Mouse (Mus musculus): Measurements from ENCODE around the gene Tfam. TPM values are rescaled to one million over a fixed set of nuclear protein-coding genes. Genes with fewer than 3 reads are reported as not detected.

Tfam gene
- polyA plus RNA-seq, 1 experiment: 5.1 TPM

DNA sequence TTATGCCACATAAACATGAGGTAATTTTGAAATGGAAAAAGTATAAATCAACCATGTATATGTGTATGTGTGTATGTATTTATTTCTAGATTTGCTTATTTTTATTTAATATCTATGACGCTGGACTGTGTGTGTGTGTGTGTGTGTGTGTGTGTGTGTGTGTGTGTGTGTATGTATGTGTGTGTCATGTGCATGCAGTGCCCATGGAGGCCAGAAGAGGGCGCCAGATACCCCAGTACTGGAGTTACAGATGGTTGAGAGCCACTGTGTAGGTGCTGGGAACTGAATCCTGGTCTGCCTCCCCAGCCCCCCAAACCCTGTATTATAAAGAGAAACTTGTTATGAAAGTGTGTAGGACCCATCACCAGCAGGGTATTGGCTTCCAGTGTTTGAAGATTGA lies 58.0 kb downstream of the Tfam start:
- TF ChIP-seq POLR2A (IDR thresholded peaks at IDR 0.05; ENCODE audit: borderline replicate concordance, extremely low read depth, low read depth, low read length) (no peak), CTCF (IDR thresholded peaks at IDR 0.05; ENCODE audit: insufficient read depth, low read length) (no peak)
- H3K4me3 ChIP-seq (replicated peaks; ENCODE audit: extremely low read depth, low read depth, low read length): no peak overlapping the region
- no peak for DNase-seq
- WGBS: 80% methylated on average over 2 of the region's 2 CpGs
- no peaks in the 10 kb centered on the region for H3K4me1 ChIP-seq (ENCODE audit: control insufficient read depth, insufficient read depth, low read length)

DNA sequence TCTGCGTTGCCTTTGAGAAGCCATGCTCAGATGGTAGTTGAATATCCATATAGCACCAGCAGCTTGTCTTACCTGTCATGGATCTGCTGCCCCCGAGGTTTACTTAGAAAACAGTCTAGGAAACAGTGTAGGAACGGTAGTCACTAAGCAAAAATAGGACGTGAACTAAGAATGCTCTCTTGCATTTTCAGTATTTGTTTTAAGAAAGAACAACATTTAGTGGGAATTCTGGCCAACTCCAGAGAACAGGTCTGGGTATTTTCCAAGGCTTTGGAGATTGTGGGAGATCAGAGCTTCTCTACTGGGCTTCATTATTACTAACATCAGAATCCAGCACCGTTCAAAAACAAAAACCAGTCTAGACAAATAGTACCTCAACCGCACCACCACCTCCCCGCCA lies 60.9 kb downstream of the Tfam start:
- TF ChIP-seq CTCF (IDR thresholded peaks at IDR 0.05; ENCODE audit: insufficient read depth, low read length) (no peak), POLR2A (IDR thresholded peaks at IDR 0.05; ENCODE audit: borderline replicate concordance, extremely low read depth, low read depth, low read length) (no peak)
- WGBS: 68% methylated on average over 7 of the region's 7 CpGs
- no peaks in the 10 kb centered on the region for H3K4me1 ChIP-seq (ENCODE audit: control insufficient read depth, insufficient read depth, low read length)

DNA sequence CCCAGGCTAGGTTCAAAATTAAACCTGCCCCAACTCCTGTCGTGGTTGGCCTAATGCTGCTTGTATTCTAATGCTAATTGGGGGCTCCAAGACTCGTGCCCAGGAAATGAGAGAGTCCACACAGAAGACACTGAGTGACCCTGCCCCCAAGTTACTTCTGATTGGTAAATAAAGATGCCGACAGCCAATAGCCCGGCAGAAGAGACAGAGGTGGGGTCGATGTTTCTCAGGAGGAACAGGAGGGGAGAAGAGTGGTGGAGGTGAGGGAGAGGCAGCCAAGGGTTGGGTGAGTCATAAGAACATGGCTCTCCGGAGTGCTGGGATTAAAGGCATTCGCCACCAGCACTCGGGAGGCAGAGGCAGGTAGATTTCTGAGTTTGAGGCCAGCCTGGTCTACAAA lies 61.7 kb downstream of the Tfam start:
- DNase-seq: no peak
- Histone ChIP-seq H3K4me3 (replicated peaks; ENCODE audit: extremely low read depth, low read depth, low read length) (no peak overlapping the region), H3K4me1 (ENCODE audit: control insufficient read depth, insufficient read depth, low read length) (no peaks in the 10 kb centered on the region)
- TF ChIP-seq POLR2A (IDR thresholded peaks at IDR 0.05; ENCODE audit: borderline replicate concordance, extremely low read depth, low read depth, low read length) (no peak), CTCF (IDR thresholded peaks at IDR 0.05; ENCODE audit: insufficient read depth, low read length) (no peak)
- WGBS: 82% methylated on average over 8 of the region's 8 CpGs

More for the DNA sequence above, 60.9 kb downstream of the Tfam start:
- no peak for DNase-seq
- no peak overlapping the region for H3K4me3 ChIP-seq (replicated peaks; ENCODE audit: extremely low read depth, low read depth, low read length)

Other genes with a start within 250 kb of the Tfam start
- 22.8 and 23.5 TPM in 2 replicates for gene Bicc1, start 78.6 kb downstream of the Tfam start, polyA plus RNA-seq (2012; rRNA removed)
- 31.4 and 34.3 TPM in 2 replicates for gene Ube2d1, start 47.0 kb upstream of the Tfam start, polyA plus RNA-seq (2012; rRNA removed)
- 35.7 and 40.6 TPM in 2 replicates for gene Cisd1, start 106.7 kb upstream of the Tfam start, polyA plus RNA-seq (2012; rRNA removed)
- 12.2 and 12.4 TPM in 2 replicates for gene Ipmk, start 109.5 kb upstream of the Tfam start, polyA plus RNA-seq (2012; rRNA removed)

Data from lung, adult 2 months (tissue).